Mouse (Mus musculus) liver, adult 10 weeks (tissue): ENCODE data around the gene Cbr2. TPM values are rescaled to one million over a fixed set of nuclear protein-coding genes. Genes with fewer than 3 reads are reported as not detected.

ENCODE experiments used
- polyA plus RNA-seq: library from polyadenylated mRNA; stranded (reverse); fragments of 350-450 nt; fragmentation: Illumina TruSeq; extraction: RNeasy Lipid Tissue Mini Kit (QIAGEN cat#74804); gene quantifications from one replicate; pipeline ENCODE4 v1.2.3, GENCODE M21; 2014; ENCODE audit warnings: low read depth, low replicate concordance

The Cbr2 gene
- polyA plus RNA-seq: not detected

GRCm38 (mm10) chr11:120731858-120732680, at the start of gene Cbr2:
TSS of gene Cbr2 (minus strand) at chr11:120732114.

GRCm38 (mm10) chr11:120762672-120763041, 30.7 kb upstream of the Cbr2 start, which contains the start of gene Hmga1b:
TSS of gene Hmga1b (plus strand) at chr11:120762794.

GRCm38 (mm10) chr11:120727169-120727527, 4.8 kb downstream of the Cbr2 start, which contains the start of gene Dcxr:
TSS of gene Dcxr (minus strand) at chr11:120727281.

GRCm38 (mm10) chr11:120721124-120722066, 10.5 kb downstream of the Cbr2 start, which contains the start of gene Rac3:
TSS of gene Rac3 (plus strand) at chr11:120721470.

GRCm38 (mm10) chr11:120713580-120714518, 18.1 kb downstream of the Cbr2 start, which contains the start of the genes Cenpx and Lrrc45:
TSS of gene Cenpx (minus strand) at chr11:120713738.
TSS of gene Lrrc45 (plus strand) at chr11:120713925.

Other genes starting within 250 kb of the Cbr2 start
- gene Mrpl12, start 247.5 kb downstream of the Cbr2 start, polyA plus RNA-seq: 8.1 TPM
- 5.5 TPM for gene Slc25a10, start 240.3 kb downstream of the Cbr2 start, polyA plus RNA-seq
- gene Gcgr, start 201.4 kb downstream of the Cbr2 start, polyA plus RNA-seq: 16.2 TPM
- 1.0 TPM for gene Mcrip1, start 182.4 kb downstream of the Cbr2 start, polyA plus RNA-seq
- not detected for gene Ppp1r27, start 181.0 kb downstream of the Cbr2 start, polyA plus RNA-seq
- gene P4hb, start 158.9 kb downstream of the Cbr2 start, polyA plus RNA-seq: 507 TPM
- 9.6 TPM for gene Arhgdia, start 150.5 kb downstream of the Cbr2 start, polyA plus RNA-seq
- 8.3 TPM for gene Alyref, start 133.7 kb downstream of the Cbr2 start, polyA plus RNA-seq
- 5.2 TPM for gene Anapc11, start 133.7 kb downstream of the Cbr2 start, polyA plus RNA-seq
- not detected for gene Npb, start 123.6 kb downstream of the Cbr2 start, polyA plus RNA-seq
- 110 TPM for gene Pcyt2, start 114.2 kb downstream of the Cbr2 start, polyA plus RNA-seq
- 8.9 TPM for gene Sirt7, start 106.9 kb downstream of the Cbr2 start, polyA plus RNA-seq
- 13.1 TPM for gene Mafg, start 98.5 kb downstream of the Cbr2 start, polyA plus RNA-seq
- not detected for gene Pycr1, start 88.3 kb downstream of the Cbr2 start, polyA plus RNA-seq
- gene Myadml2, start 84.0 kb downstream of the Cbr2 start, polyA plus RNA-seq: not detected
- gene Notum, start 70.9 kb downstream of the Cbr2 start, polyA plus RNA-seq: 1.4 TPM
- 5.6 TPM for gene Aspscr1, start 59.1 kb downstream of the Cbr2 start, polyA plus RNA-seq
- gene Cenpx, start 18.4 kb downstream of the Cbr2 start, polyA plus RNA-seq: 4.1 TPM
- 0.16 TPM for gene Lrrc45, start 18.2 kb downstream of the Cbr2 start, polyA plus RNA-seq
- gene Rac3, start 10.6 kb downstream of the Cbr2 start, polyA plus RNA-seq: not detected
- gene Dcxr, start 4.8 kb downstream of the Cbr2 start, polyA plus RNA-seq: 13.1 TPM
- not detected for gene Hmga1b, start 30.7 kb upstream of the Cbr2 start, polyA plus RNA-seq
- 0.87 TPM for gene Rfng, start 52.1 kb upstream of the Cbr2 start, polyA plus RNA-seq
- gene Gps1, start 52.2 kb upstream of the Cbr2 start, polyA plus RNA-seq: 8.5 TPM
- 16.2 TPM for gene Dus1l, start 64.3 kb upstream of the Cbr2 start, polyA plus RNA-seq
- gene Fasn, start 92.4 kb upstream of the Cbr2 start, polyA plus RNA-seq: 6.6 TPM
- gene Ccdc57, start 200.8 kb upstream of the Cbr2 start, polyA plus RNA-seq: 0.50 TPM
- not detected for gene Slc16a3, start 216.4 kb upstream of the Cbr2 start, polyA plus RNA-seq